In genomic region chrX:112312094-112312493, GRCm38 (mm10) we compare ENCODE assay signal across 8 mouse cellular contexts. TPM values are rescaled to one million over a fixed set of nuclear protein-coding genes. Genes with fewer than 3 reads are reported as not detected.
DNase-seq lines count a peak whose midpoint lies in the region; ATAC-seq and TF ChIP-seq lines count a peak whose summit lies in the region.

No protein-coding gene starts in this region.

- peak overlapping the region; percentile 49 for H3K4me2 ChIP-seq in kidney, postnatal 0 days (ENCODE audit: low read length)
- H3K4me2 ChIP-seq in embryonic facial prominence, embryonic 13.5 days = peak overlapping the region; percentile 59
- peak overlapping the region; percentile 40 for H3K4me2 ChIP-seq in intestine, postnatal 0 days (replicated peaks; ENCODE audit: low read depth)

- DNase-seq in kidney, postnatal 0 days (ENCODE audit: low spot score) = peak; percentile 5
- DNase-seq in kidney, postnatal 14 days = no peak
- peak; percentile 11 for DNase-seq in naive thymus-derived CD4-positive, alpha-beta T cell, adult 2 months (ENCODE audit: low read depth)
- DNase-seq in cerebellum, adult 9-11 months = no peak
- no peak for DNase-seq in spleen, postnatal 14 days (ENCODE audit: low spot score in 2 of 2)
- no peak for DNase-seq in left cerebral cortex, postnatal 36 days (ENCODE audit: low spot score in 2 of 2)

- TF ChIP-seq CTCF in kidney, postnatal 0 days (IDR thresholded peaks at IDR 0.05; ENCODE audit: low read depth) = no peak
- no peak for TF ChIP-seq CTCF in intestine, postnatal 0 days (IDR thresholded peaks at IDR 0.05; ENCODE audit: low read depth)

- no peaks in the 10 kb centered on the region for H3K4me1 ChIP-seq in kidney, postnatal 0 days (replicated peaks; ENCODE audit: insufficient read depth, low read length)
- no peaks in the 10 kb centered on the region for H3K4me1 ChIP-seq in embryonic facial prominence, embryonic 13.5 days
- H3K4me1 ChIP-seq in intestine, postnatal 0 days (replicated peaks; ENCODE audit: control insufficient read depth, insufficient read depth, low read length) = no peaks in the 10 kb centered on the region

- WGBS in kidney, postnatal 0 days = 52% methylated on average over 1 of the region's 1 CpGs
- WGBS in embryonic facial prominence, embryonic 13.5 days = 55% methylated on average over 1 of the region's 1 CpGs
- 38% methylated on average over 1 of the region's 1 CpGs for WGBS in intestine, postnatal 0 days

- 0 out of 2 replicates have a peak overlapping the region, but pooled peaks have one; percentile 13 for H3K9ac ChIP-seq in kidney, postnatal 0 days (ENCODE audit: low read depth, low read length)
- H3K9ac ChIP-seq in embryonic facial prominence, embryonic 13.5 days = no peak overlapping the region
- H3K9ac ChIP-seq in intestine, postnatal 0 days (ENCODE audit: low read depth, low read length) = no peak overlapping the region

- no peak overlapping the region for H3K27ac ChIP-seq in kidney, postnatal 0 days
- H3K27ac ChIP-seq in embryonic facial prominence, embryonic 13.5 days = no peak overlapping the region
- no peak overlapping the region for H3K27ac ChIP-seq in intestine, postnatal 0 days (ENCODE audit: low read depth, low read length)

- ATAC-seq in kidney, postnatal 0 days (replicated peaks; ENCODE audit: low FRiP score, low read depth) = no peak
- no peak for ATAC-seq in embryonic facial prominence, embryonic 13.5 days (ENCODE audit: insufficient number of reproducible peaks, insufficient read depth, low FRiP score, low TSS enrichment, low read depth)
- ATAC-seq in intestine, postnatal 0 days = 0 out of 2 replicates have a peak, but pooled peaks have one; percentile 25

- no peaks in the 10 kb centered on the region for H3K9me3 ChIP-seq in kidney, postnatal 0 days (replicated peaks; ENCODE audit: low read length)
- H3K9me3 ChIP-seq in embryonic facial prominence, embryonic 13.5 days = no peaks in the 10 kb centered on the region
- no peaks in the 10 kb centered on the region for H3K9me3 ChIP-seq in intestine, postnatal 0 days (ENCODE audit: control insufficient read depth)

- H3K36me3 ChIP-seq in kidney, postnatal 0 days (ENCODE audit: insufficient read depth, low read length) = no peaks in the 10 kb centered on the region
- no peaks in the 10 kb centered on the region for H3K36me3 ChIP-seq in embryonic facial prominence, embryonic 13.5 days
- H3K36me3 ChIP-seq in intestine, postnatal 0 days (ENCODE audit: control insufficient read depth, insufficient read depth) = no peaks in the 10 kb centered on the region

- H3K27me3 ChIP-seq in kidney, postnatal 0 days (ENCODE audit: insufficient read depth, low read length) = no peaks in the 10 kb centered on the region
- H3K27me3 ChIP-seq in embryonic facial prominence, embryonic 13.5 days = no peaks in the 10 kb centered on the region
- H3K27me3 ChIP-seq in intestine, postnatal 0 days (replicated peaks; ENCODE audit: control insufficient read depth, insufficient read depth, low read length) = no peaks in the 10 kb centered on the region

- intact Hi-C loops in left cerebral cortex, postnatal 36 days (cut with DNase I) = no loop called here

- peak overlapping the region; percentile 63 for H3K4me3 ChIP-seq in kidney, postnatal 0 days (replicated peaks; ENCODE audit: low read depth, low read length)
- H3K4me3 ChIP-seq in embryonic facial prominence, embryonic 13.5 days = peak overlapping the region; percentile 58
- peak overlapping the region; percentile 69 for H3K4me3 ChIP-seq in intestine, postnatal 0 days (ENCODE audit: low read depth, low read length)

RNA-seq across cellular contexts. Expression of gene Apool, which starts 1.0 kb away (rescaled TPM):
- 61.5 and 68.6 TPM in 2 replicates for polyA plus RNA-seq in kidney, postnatal 0 days (2015; fragmentation: Nextera tagmentation; extraction: Ambion mirVana)
- polyA plus RNA-seq in embryonic facial prominence, embryonic 13.5 days (2015; fragmentation: Nextera tagmentation; extraction: Ambion mirVana) = 62.4 and 65.1 TPM in 2 replicates
- polyA plus RNA-seq in intestine, postnatal 0 days (2015; fragmentation: Nextera tagmentation; extraction: Ambion mirVana) = 40.7 and 43.8 TPM in 2 replicates
- 1 to 10 TPM; 4.2 to 5.3 TPM for total RNA-seq in left cerebral cortex, postnatal 36 days (2021)

Comparison
In these comparisons a context has a peak if more than half of its experiments do, and no peak if none do; other contexts are left out.
1. DNase-seq: peak in kidney, postnatal 0 days (single experiment) and naive thymus-derived CD4-positive, alpha-beta T cell, adult 2 months (single experiment); none in kidney, postnatal 14 days (single experiment), cerebellum, adult 9-11 months (single experiment), spleen, postnatal 14 days (0 of 2) and left cerebral cortex, postnatal 36 days (0 of 2).
2. Peak in every context shown above with its lines, with median percentiles within 50 percentile points of each other: H3K4me2 ChIP-seq and H3K4me3 ChIP-seq.